Mouse (Mus musculus) testis, postnatal 10 days (tissue): Measurements from ENCODE around the gene Hist1h2bg.
"Not testable (repeated sequence)": the region's sequence is repeated elsewhere in the genome, so short reads cannot be mapped to it uniquely, and the experiment has no call there.

Experiments
- DNase-seq: peaks from one replicate; pipeline ENCODE4 v3.0.0; 2021; ENCODE audit warnings: low spot score

Gene Hist1h2bg

GRCm38 (mm10) chr13:23584331-23584730 lies 13.1 kb downstream of the Hist1h2bg start:
- no peak for DNase-seq

- DNase-seq: peak; percentile 74
These were observed 13.8 kb downstream of the Hist1h2bg start for GRCm38 (mm10) chr13:23585029-23585441.

GRCm38 (mm10) chr13:23585442-23586098 lies 14.4 kb downstream of the Hist1h2bg start:
- DNase-seq: peak; percentile 58

- no peak for DNase-seq
These were observed 15.1 kb downstream of the Hist1h2bg start for GRCm38 (mm10) chr13:23586099-23586939.

GRCm38 (mm10) chr13:23586940-23587225 lies 15.7 kb downstream of the Hist1h2bg start:
- DNase-seq: no peak

GRCm38 (mm10) chr13:23591206-23591605 lies 20.0 kb downstream of the Hist1h2bg start:
- no peak for DNase-seq

DNA sequence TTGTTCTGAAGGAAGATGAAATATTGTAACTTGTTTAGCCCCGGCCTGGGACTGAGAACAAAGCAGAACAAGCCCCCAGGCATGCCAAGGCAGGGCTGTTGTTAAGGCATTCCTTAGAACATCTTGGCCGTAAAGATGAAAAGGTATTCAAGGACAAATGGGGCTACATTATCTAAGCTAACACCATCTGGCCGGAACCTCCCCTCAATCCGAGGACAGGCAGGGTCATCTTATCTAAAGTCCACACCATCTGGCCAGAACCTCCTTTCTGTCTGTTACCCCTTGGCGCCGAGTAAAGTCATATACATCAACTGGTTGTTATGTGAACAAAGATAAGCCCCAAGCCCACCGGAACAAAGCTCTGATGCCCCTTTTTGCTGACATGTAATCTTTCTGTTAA lies 20.7 kb downstream of the Hist1h2bg start:
- not testable (repeated sequence) for DNase-seq

DNA sequence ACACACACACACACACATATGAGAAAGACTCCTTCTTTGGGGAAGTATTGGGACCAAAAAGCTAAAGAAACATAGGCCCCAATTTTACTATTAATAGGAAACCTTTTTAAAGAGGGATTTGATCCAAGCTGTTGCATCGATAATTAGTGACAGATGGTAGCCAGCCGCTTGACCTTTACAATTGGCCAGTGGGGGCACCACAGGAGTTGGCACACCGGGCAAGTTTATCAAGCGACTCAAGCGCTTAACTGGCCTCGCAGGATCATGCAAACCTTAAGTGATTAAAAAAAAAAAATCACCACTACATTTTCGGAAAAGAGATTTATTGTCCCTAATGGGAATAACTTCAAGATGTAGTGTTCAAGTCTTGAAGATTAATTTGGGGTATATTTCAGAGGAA lies 21.4 kb downstream of the Hist1h2bg start:
- no peak for DNase-seq

DNA sequence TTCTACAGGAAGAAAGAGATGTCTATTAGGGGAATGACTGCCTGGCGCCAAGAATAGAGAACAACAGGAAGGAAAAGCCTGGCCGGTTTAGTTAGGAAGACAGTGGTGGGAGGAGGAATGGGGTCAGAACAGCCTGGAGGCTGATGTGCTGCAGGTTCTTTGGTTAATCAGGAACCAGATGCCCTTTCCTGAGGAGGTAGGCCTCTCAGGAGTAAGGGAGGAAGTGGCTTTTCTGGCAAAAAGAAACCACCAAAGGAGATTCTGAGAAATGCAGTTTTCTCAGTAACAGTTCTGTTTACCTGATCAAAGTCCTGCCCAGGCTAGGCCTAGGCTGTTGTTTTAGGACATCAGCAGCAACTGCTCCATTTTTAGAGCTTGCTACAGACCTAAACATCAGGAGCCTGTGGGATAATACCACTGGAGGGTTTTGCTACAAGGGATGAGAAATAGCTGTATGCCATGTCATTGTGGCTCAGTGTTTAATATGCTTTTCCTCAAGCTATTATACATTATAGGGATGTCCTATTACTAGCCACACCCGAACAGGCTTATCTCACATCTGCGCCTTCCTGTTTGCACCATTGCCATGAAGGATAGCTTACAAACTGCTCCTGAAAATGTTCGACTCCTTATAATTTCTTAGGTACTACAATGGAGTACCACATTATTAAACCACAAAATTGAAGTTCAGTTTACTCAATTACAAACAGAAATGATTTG lies 22.0 kb downstream of the Hist1h2bg start:
- DNase-seq: no peak

- no peak for DNase-seq
These were observed 24.0 kb downstream of the Hist1h2bg start for GRCm38 (mm10) chr13:23595185-23595584.

DNA sequence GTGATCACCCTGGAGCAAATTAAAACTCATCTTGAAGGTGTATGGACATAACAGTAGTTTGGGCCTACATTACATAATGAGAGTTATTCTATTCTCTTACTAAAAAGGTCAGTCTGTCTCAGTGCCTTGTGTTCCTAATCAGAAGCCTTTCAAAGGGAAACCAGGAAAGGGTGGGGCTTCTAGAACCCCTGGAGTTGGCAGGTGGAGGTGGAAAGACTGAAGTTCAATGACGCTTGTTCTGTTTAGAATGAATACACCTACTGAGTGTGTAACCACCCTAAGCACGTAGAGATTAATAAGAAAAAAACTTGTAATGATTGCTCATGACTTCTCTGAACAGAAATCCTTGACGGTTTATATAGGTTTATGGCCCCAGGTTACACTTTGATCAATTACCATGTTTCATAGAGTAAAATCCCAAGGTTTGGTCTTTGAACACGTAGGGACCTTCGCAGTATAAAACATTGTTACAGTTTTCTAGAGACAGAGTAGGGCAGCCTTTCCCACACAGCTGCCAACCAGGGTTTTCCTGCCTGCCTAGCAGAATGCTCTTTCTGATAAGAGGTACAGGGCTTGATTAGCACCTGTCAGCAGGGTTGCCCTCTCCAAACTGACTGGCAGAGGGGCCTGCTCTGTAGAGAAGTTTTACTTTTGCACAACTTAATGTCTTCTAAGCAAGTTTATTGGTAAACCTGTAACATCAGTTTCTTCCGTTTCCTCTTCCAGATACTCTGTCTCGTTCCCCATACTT lies 24.6 kb downstream of the Hist1h2bg start:
- no peak for DNase-seq

DNA sequence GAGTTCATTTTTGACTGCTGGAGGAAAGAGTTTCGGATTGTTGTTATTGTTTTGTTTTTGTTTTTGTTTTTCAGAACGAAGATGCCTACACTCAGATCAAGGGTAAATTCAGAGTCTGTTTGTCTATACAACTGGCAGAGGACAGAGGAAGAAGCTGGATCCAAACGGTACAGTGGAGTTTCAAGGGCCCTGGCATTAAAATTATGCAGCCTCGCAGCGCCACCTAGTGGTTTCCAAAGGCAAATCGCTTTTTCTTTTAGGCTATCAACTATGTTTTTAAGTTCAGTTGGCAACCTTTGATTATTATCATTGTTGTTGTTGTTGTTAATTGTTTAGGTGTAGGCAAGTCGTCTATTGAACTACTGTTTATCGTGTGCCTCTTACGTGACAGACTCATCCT lies 26.8 kb downstream of the Hist1h2bg start:
- DNase-seq: peak; percentile 89

DNA sequence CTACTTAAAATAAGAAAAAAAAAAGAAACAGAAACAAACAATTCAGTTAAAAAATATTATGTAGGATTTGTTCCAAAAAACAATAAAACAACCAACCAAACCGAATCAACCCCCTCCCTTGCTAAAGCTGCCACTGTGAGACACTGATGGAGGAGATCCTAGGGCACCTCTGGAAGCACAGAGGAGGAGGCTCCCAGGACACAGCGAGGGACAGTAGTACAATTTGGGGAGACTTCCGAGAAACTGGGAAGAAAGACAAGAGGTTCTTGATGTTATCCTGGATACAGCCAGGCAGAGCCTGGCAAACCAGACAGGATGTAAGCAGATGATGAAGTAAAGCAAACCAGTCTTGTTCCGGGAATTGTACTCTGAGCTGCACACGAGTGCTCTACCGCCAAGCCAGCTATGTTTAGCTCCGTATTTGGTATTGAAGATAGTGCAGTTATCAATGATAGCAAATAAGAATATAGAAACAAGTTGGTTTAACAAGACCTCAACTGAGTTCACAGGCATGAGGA lies 32.0 kb downstream of the Hist1h2bg start:
- DNase-seq: no peak

GRCm38 (mm10) chr13:23604452-23604851 lies 33.3 kb downstream of the Hist1h2bg start:
- peak; percentile 12 for DNase-seq

GRCm38 (mm10) chr13:23605052-23605451 lies 33.9 kb downstream of the Hist1h2bg start:
- DNase-seq: peak; percentile 31

- peak; percentile 18 for DNase-seq
These were observed 38.0 kb downstream of the Hist1h2bg start for GRCm38 (mm10) chr13:23609209-23609608.

DNA sequence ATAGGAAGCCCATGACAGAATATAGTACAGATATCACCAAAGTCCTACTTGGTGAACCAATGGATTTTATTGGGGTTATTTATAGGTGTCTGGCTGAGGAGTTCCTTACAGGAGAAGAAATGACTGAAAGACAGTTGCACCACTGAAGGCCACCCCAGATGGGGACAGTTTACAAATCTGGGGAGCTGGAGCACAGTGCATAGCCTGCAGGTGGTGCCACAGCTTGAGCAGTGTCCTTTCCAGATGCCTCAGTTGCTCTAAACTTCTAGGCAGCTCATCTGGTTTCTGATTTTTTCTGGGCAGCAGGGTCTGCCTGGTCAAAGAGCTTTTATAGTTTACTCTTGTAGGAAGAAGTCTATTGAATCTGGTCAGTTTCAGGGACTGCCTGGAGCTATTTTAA lies 38.6 kb downstream of the Hist1h2bg start:
- peak; percentile 14 for DNase-seq

DNA sequence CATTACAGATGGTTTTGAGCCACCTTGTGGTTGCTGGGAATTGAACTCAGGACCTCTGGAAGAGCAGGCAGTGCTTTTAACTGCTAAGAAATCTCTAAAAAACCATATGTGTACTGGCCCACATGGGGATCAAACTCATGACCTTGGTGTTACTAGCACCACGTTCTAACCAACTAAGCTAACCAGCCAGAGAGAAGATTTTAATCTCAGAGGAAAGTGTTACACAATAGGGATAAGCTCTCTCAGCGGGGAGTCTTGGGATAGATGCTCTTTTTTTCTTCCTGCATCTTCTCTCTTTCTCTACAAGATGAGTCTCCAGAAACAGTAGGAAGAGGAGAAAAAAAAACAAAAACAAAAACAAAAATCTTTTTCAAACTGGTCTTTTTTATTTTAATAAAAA lies 39.2 kb downstream of the Hist1h2bg start:
- peak; percentile 6 for DNase-seq

- peak; percentile 6 for DNase-seq
These were observed 40.4 kb downstream of the Hist1h2bg start for GRCm38 (mm10) chr13:23611638-23612037.

GRCm38 (mm10) chr13:23620056-23620732 lies 49.0 kb downstream of the Hist1h2bg start:
- DNase-seq: no peak
